Mouse (Mus musculus): ENCODE results near the gene Kif15. TPM values are rescaled to one million over a fixed set of nuclear protein-coding genes. Genes with fewer than 3 reads are reported as not detected.
A peak's percentile ranks its signal among the peaks of the same experiment; 100 is the strongest.

The Kif15 gene
- polyA plus RNA-seq, 1 experiment: 204 TPM

- no peaks in the 10 kb centered on the region for H3K4me1 ChIP-seq (ENCODE audit: control insufficient read depth, insufficient read depth, low read length)
- no peak overlapping the region for H3K27ac ChIP-seq (ENCODE audit: insufficient read depth, low read length)
- TF ChIP-seq POLR2A (IDR thresholded peaks at IDR 0.05; ENCODE audit: insufficient read depth, low read length) (no peak), EP300 (IDR thresholded peaks at IDR 0.05; ENCODE audit: insufficient read depth, low read depth, low read length) (no peak), CTCF (IDR thresholded peaks at IDR 0.05; ENCODE audit: low read depth, low read length) (no peak)
- H3K27me3 ChIP-seq (ENCODE audit: control insufficient read depth, insufficient read depth, low read length, poor library complexity, severe bottlenecking): no peaks in the 10 kb centered on the region
- H3K9ac ChIP-seq (ENCODE audit: low read depth, poor library complexity, severe bottlenecking): peak overlapping the region; percentile 62
- H3K9me3 ChIP-seq (replicated peaks; ENCODE audit: control insufficient read depth, insufficient read depth, low read length, poor library complexity, severe bottlenecking): no peaks in the 10 kb centered on the region
- peaks cover 7% of the 10 kb centered on the region for H3K36me3 ChIP-seq (ENCODE audit: control insufficient read depth, insufficient read depth, low read length, poor library complexity, severe bottlenecking)
- peak overlapping the region; percentile 50 for H3K4me3 ChIP-seq (ENCODE audit: low read depth, low read length)
Measured at GRCm38 (mm10) chr9:123021636-123022379, 71.0 kb downstream of the Kif15 start.

GRCm38 (mm10) chr9:123024201-123024600 is 73.4 kb downstream of the Kif15 start:
- no peak overlapping the region for H3K9ac ChIP-seq (ENCODE audit: low read depth, poor library complexity, severe bottlenecking)
- H3K4me3 ChIP-seq (ENCODE audit: low read depth, low read length): no peak overlapping the region
- H3K27ac ChIP-seq (ENCODE audit: insufficient read depth, low read length): no peak overlapping the region
- no peaks in the 10 kb centered on the region for H3K36me3 ChIP-seq (ENCODE audit: control insufficient read depth, insufficient read depth, low read length, poor library complexity, severe bottlenecking)
- no peak for TF ChIP-seq CTCF (IDR thresholded peaks at IDR 0.05; ENCODE audit: low read depth, low read length)
- TF ChIP-seq EP300 (IDR thresholded peaks at IDR 0.05; ENCODE audit: insufficient read depth, low read depth, low read length): no peak
- TF ChIP-seq POLR2A (IDR thresholded peaks at IDR 0.05; ENCODE audit: insufficient read depth, low read length): no peak
- H3K4me1 ChIP-seq (ENCODE audit: control insufficient read depth, insufficient read depth, low read length): no peaks in the 10 kb centered on the region
- H3K9me3 ChIP-seq (replicated peaks; ENCODE audit: control insufficient read depth, insufficient read depth, low read length, poor library complexity, severe bottlenecking): no peaks in the 10 kb centered on the region
- H3K27me3 ChIP-seq (ENCODE audit: control insufficient read depth, insufficient read depth, low read length, poor library complexity, severe bottlenecking): no peaks in the 10 kb centered on the region

- no peak overlapping the region for H3K27ac ChIP-seq (ENCODE audit: insufficient read depth, low read length)
- H3K4me3 ChIP-seq (ENCODE audit: low read depth, low read length): no peak overlapping the region
- no peak overlapping the region for H3K9ac ChIP-seq (ENCODE audit: low read depth, poor library complexity, severe bottlenecking)
- H3K9me3 ChIP-seq (replicated peaks; ENCODE audit: control insufficient read depth, insufficient read depth, low read length, poor library complexity, severe bottlenecking): no peaks in the 10 kb centered on the region
- TF ChIP-seq CTCF (IDR thresholded peaks at IDR 0.05; ENCODE audit: low read depth, low read length): no peak
- no peak for TF ChIP-seq POLR2A (IDR thresholded peaks at IDR 0.05; ENCODE audit: insufficient read depth, low read length)
- no peak for TF ChIP-seq EP300 (IDR thresholded peaks at IDR 0.05; ENCODE audit: insufficient read depth, low read depth, low read length)
- no peaks in the 10 kb centered on the region for H3K36me3 ChIP-seq (ENCODE audit: control insufficient read depth, insufficient read depth, low read length, poor library complexity, severe bottlenecking)
- no peaks in the 10 kb centered on the region for H3K4me1 ChIP-seq (ENCODE audit: control insufficient read depth, insufficient read depth, low read length)
- no peaks in the 10 kb centered on the region for H3K27me3 ChIP-seq (ENCODE audit: control insufficient read depth, insufficient read depth, low read length, poor library complexity, severe bottlenecking)
Measured at GRCm38 (mm10) chr9:123031496-123032246, 80.8 kb downstream of the Kif15 start.

- Histone ChIP-seq H3K9ac (ENCODE audit: low read depth, poor library complexity, severe bottlenecking) (no peak within 1 kb of the TSS), H3K4me3 (ENCODE audit: low read depth, low read length) (no peak within 1 kb of the TSS), H3K27ac (ENCODE audit: insufficient read depth, low read length) (no peak within 1 kb of the TSS), H3K4me1 (ENCODE audit: control insufficient read depth, insufficient read depth, low read length) (no peaks in the 10 kb centered on the region), H3K36me3 (ENCODE audit: control insufficient read depth, insufficient read depth, low read length, poor library complexity, severe bottlenecking) (no peaks in the 10 kb centered on the region), H3K9me3 (replicated peaks; ENCODE audit: control insufficient read depth, insufficient read depth, low read length, poor library complexity, severe bottlenecking) (no peaks in the 10 kb centered on the region), H3K27me3 (ENCODE audit: control insufficient read depth, insufficient read depth, low read length, poor library complexity, severe bottlenecking) (no peaks in the 10 kb centered on the region)
- no peak for TF ChIP-seq EP300 (IDR thresholded peaks at IDR 0.05; ENCODE audit: insufficient read depth, low read depth, low read length)
- no peak for TF ChIP-seq CTCF (IDR thresholded peaks at IDR 0.05; ENCODE audit: low read depth, low read length)
- no peak for TF ChIP-seq POLR2A (IDR thresholded peaks at IDR 0.05; ENCODE audit: insufficient read depth, low read length)
Measured at GRCm38 (mm10) chr9:123034426-123034825, 83.6 kb downstream of the Kif15 start, which contains the start of gene Tgm4. TSS of gene Tgm4 (plus strand) at chr9:123034726.

GRCm38 (mm10) chr9:123047665-123048064 is 96.8 kb downstream of the Kif15 start:
- Histone ChIP-seq H3K27me3 (ENCODE audit: control insufficient read depth, insufficient read depth, low read length, poor library complexity, severe bottlenecking) (no peaks in the 10 kb centered on the region), H3K4me3 (ENCODE audit: low read depth, low read length) (no peak overlapping the region), H3K9ac (ENCODE audit: low read depth, poor library complexity, severe bottlenecking) (no peak overlapping the region), H3K4me1 (ENCODE audit: control insufficient read depth, insufficient read depth, low read length) (no peaks in the 10 kb centered on the region), H3K27ac (ENCODE audit: insufficient read depth, low read length) (no peak overlapping the region), H3K36me3 (ENCODE audit: control insufficient read depth, insufficient read depth, low read length, poor library complexity, severe bottlenecking) (no peaks in the 10 kb centered on the region), H3K9me3 (replicated peaks; ENCODE audit: control insufficient read depth, insufficient read depth, low read length, poor library complexity, severe bottlenecking) (no peaks in the 10 kb centered on the region)
- TF ChIP-seq EP300 (IDR thresholded peaks at IDR 0.05; ENCODE audit: insufficient read depth, low read depth, low read length) (no peak), POLR2A (IDR thresholded peaks at IDR 0.05; ENCODE audit: insufficient read depth, low read length) (no peak), CTCF (IDR thresholded peaks at IDR 0.05; ENCODE audit: low read depth, low read length) (no peak)

Data from ES-Bruce4 (cell line).